Mouse (Mus musculus) CH12.LX (cell line): Measurements from ENCODE around the gene 1600002K03Rik.
A peak's percentile ranks its signal among the peaks of the same experiment; 100 is the strongest.

Experiments
- CTCF ChIP-seq, 2 experiments: IDR thresholded peaks in 1 of 2; conservative IDR thresholded peaks in 1 of 2; 2 replicates each; pipeline ENCODE4 v1.5.1; 2011 to 2012; ENCODE audit warnings: low read depth in 2 of 2, low read length in 2 of 2, improper control_type of control experiment in 1 of 2, inconsistent platforms in 1 of 2, mild to moderate bottlenecking in 1 of 2, moderate library complexity in 1 of 2
- E2F4 ChIP-seq: IDR thresholded peaks from 2 replicates; pipeline ENCODE4 v1.6.1; 2011; ENCODE audit warnings: low read depth, low read length, improper control_type of control experiment; ENCODE audit not compliant: insufficient replicate concordance
- ETS1 ChIP-seq: conservative IDR thresholded peaks from 2 replicates; pipeline ENCODE4 v1.6.1; 2012; ENCODE audit warnings: low read depth, mild to moderate bottlenecking, inconsistent platforms, low read length, improper control_type of control experiment, moderate library complexity
- HCFC1 ChIP-seq: IDR thresholded peaks from 2 replicates; pipeline ENCODE4 v1.6.1; 2012; ENCODE audit warnings: low read depth, mild to moderate bottlenecking, inconsistent platforms, low read length, improper control_type of control experiment
- IRF4 ChIP-seq: IDR thresholded peaks from 2 replicates; pipeline ENCODE4 v1.6.1; 2014; ENCODE audit warnings: low read depth, mild to moderate bottlenecking, inconsistent platforms, low read length, improper control_type of control experiment
- MYC ChIP-seq: IDR thresholded peaks from 2 replicates; pipeline ENCODE4 v1.6.1; 2011; ENCODE audit warnings: low read depth, mild to moderate bottlenecking, improper control_type of control experiment, low read length
- POLR2A ChIP-seq: IDR thresholded peaks from 2 replicates; pipeline ENCODE4 v1.6.1; 2011; ENCODE audit warnings: low read depth, mild to moderate bottlenecking, improper control_type of control experiment, low read length
- POLR2AphosphoS2 ChIP-seq: IDR thresholded peaks from 2 replicates; pipeline ENCODE4 v1.6.1; 2011; ENCODE audit warnings: low read depth, low read length, improper control_type of control experiment
- RAD21 ChIP-seq: IDR thresholded peaks from 2 replicates; pipeline ENCODE4 v1.6.1; 2011; ENCODE audit warnings: low read depth, mild to moderate bottlenecking, low read length, improper control_type of control experiment, moderate library complexity
- RCOR1 ChIP-seq: conservative IDR thresholded peaks from 2 replicates; pipeline ENCODE4 v1.6.1; 2012; ENCODE audit warnings: low read depth, mild to moderate bottlenecking, inconsistent platforms, low read length, improper control_type of control experiment
- ZNF384 ChIP-seq: IDR thresholded peaks from 2 replicates; pipeline ENCODE4 v1.6.1; 2012; ENCODE audit warnings: low read depth, low read length, improper control_type of control experiment, inconsistent platforms

- no peak for TF ChIP-seq ETS1
- no peak for TF ChIP-seq RAD21
- TF ChIP-seq HCFC1 = no peak
- TF ChIP-seq POLR2AphosphoS2 = no peak
- no peak for TF ChIP-seq MYC
- no peak for TF ChIP-seq CTCF (conservative IDR thresholded peaks at IDR 0.05 in 1 of 2, IDR thresholded peaks at IDR 0.05 in 1 of 2; ENCODE audit: low read depth in 2 of 2, low read length in 2 of 2)
- TF ChIP-seq POLR2A = peak; percentile 61
- TF ChIP-seq IRF4 = 0 out of 2 replicates have a peak, but pooled peaks have one; percentile 19
- TF ChIP-seq RCOR1 = no peak
- no peak for TF ChIP-seq E2F4
- TF ChIP-seq ZNF384 = no peak
Measured at GRCm38 (mm10) chr10:80138553-80139438, 33.9 kb upstream of the 1600002K03Rik start, which contains the start of gene Atp5d.
